Mouse (Mus musculus) liver, embryonic 14.5 days (tissue): Measurements from ENCODE around the gene 4632433K11Rik.
A peak's percentile ranks its signal among the peaks of the same experiment; 100 is the strongest.

Experiments used
- CTCF ChIP-seq: IDR thresholded peaks from 2 replicates; pipeline ENCODE4 v1.5.1; 2016; ENCODE audit warnings: antibody characterized with exemption, low read depth, control low read depth
- EP300 ChIP-seq: IDR thresholded peaks from 2 replicates; pipeline ENCODE4 v1.6.1; 2016; ENCODE audit warnings: antibody characterized with exemption, low read depth

DNA sequence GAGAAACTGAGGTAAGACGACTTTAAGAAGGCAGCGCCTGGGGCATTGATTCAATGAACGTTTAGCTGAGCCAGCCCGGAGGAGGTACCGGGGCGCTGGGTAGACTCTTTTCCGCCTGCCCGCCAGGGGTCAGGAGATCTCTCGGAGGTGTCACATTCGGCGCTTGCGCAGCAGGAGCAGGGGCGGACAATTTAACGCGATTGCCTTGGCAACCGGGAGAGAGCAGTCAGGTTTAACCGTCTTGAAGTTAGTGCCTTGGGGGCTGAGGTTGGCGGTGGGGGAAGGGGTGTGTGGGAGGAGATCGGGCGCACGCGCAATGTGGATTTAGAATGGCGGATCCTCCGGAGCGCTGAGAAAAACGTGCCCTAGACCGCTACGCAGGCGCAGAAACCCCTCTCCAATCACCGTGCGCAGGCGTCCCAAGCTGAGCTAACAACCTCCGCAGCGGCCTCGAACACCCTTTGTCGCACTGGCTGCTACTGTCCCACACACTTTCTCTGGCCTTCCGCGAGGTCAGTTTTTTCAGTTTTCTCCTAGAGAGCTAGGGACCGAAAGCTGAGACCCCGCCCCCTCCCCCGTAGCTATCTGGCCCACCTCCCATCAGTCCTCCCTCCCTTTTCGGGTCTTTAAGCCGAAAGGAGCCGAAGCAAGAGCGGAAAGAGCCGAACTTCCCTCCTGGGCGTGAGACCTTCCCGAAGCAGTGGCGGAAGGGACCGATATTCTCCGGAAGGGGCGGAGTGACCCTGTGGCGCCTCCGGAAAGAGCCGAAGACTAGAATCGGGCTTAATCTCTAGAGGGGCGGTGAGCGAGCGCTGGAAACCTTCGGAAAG lies 27.2 kb downstream of the 4632433K11Rik start:
- no peak for TF ChIP-seq EP300
- peak; percentile 92 for TF ChIP-seq CTCF
